Mouse (Mus musculus) central nervous system, embryonic 14 days (tissue): ENCODE measurements around the gene Slc35e2. TPM values are rescaled to one million over a fixed set of nuclear protein-coding genes. Genes with fewer than 3 reads are reported as not detected.

Experiments used
- polyA plus RNA-seq: library from polyadenylated mRNA; depleted of rRNA; stranded (reverse); fragments of >200 nt; gene quantifications from 2 replicates; pipeline ENCODE4 v1.2.3, GENCODE M21; 2012; rRNA removed

Slc35e2 gene
- 15.5 and 15.9 TPM in 2 replicates for polyA plus RNA-seq

GRCm38 (mm10) chr4:155601091-155601996 lies at the start of gene Slc35e2:
Gene Slc35e2 (plus strand): TSS chr4:155601416.

GRCm38 (mm10) chr4:155561661-155562442 lies 39.4 kb upstream of the Slc35e2 start, which contains the start of gene Nadk:
Gene Nadk (plus strand): TSS chr4:155562378.

GRCm38 (mm10) chr4:155624338-155625291 lies 23.4 kb downstream of the Slc35e2 start, which contains the start of gene Cdk11b:
Gene Cdk11b (plus strand): TSS chr4:155624854.

GRCm38 (mm10) chr4:155645308-155645707 lies 44.1 kb downstream of the Slc35e2 start, which contains the start of gene Gm10563:
Gene Gm10563 (minus strand): TSS chr4:155645408.

GRCm38 (mm10) chr4:155653086-155653450 lies 51.9 kb downstream of the Slc35e2 start, which contains the start of gene Mmp23:
Gene Mmp23 (minus strand): TSS chr4:155653384.

GRCm38 (mm10) chr4:155668689-155669597 lies 67.7 kb downstream of the Slc35e2 start, which contains the start of gene Mib2:
Gene Mib2 (minus strand): TSS chr4:155669198.

Other genes with a start within 250 kb of the Slc35e2 start
- gene Prkcz, start 240.1 kb upstream of the Slc35e2 start, polyA plus RNA-seq, result 58.1 and 62.0 TPM in 2 replicates
- gene Gabrd, start 203.3 kb upstream of the Slc35e2 start, polyA plus RNA-seq, result 0.39 and 0.74 TPM in 2 replicates
- gene Cfap74, start 192.2 kb upstream of the Slc35e2 start, polyA plus RNA-seq, result 5.6 and 6.5 TPM in 2 replicates
- gene Tmem52, start 132.3 kb upstream of the Slc35e2 start, polyA plus RNA-seq, result 0.23 and 0.36 TPM in 2 replicates
- 708 and 773 TPM in 2 replicates for gene Gnb1, start 110.1 kb upstream of the Slc35e2 start, polyA plus RNA-seq
- 80.8 and 92.1 TPM in 2 replicates for gene Nadk, start 39.0 kb upstream of the Slc35e2 start, polyA plus RNA-seq
- gene Cdk11b, start 23.4 kb downstream of the Slc35e2 start, polyA plus RNA-seq, result 56.1 and 63.3 TPM in 2 replicates
- gene Gm10563, start 44.0 kb downstream of the Slc35e2 start, polyA plus RNA-seq, result not detected in 2 replicates
- gene Mmp23, start 52.0 kb downstream of the Slc35e2 start, polyA plus RNA-seq, result 9.1 and 13.0 TPM in 2 replicates
- gene Mib2, start 67.8 kb downstream of the Slc35e2 start, polyA plus RNA-seq, result 91.5 and 97.1 TPM in 2 replicates
- gene Fndc10, start 92.9 kb downstream of the Slc35e2 start, polyA plus RNA-seq, result 22.4 and 26.6 TPM in 2 replicates
- 122 and 133 TPM in 2 replicates for gene Ssu72, start 103.4 kb downstream of the Slc35e2 start, polyA plus RNA-seq
- gene Tmem240, start 133.4 kb downstream of the Slc35e2 start, polyA plus RNA-seq, result 26.3 and 28.4 TPM in 2 replicates
- gene Atad3a, start 159.7 kb downstream of the Slc35e2 start, polyA plus RNA-seq, result 107 TPM in 2 replicates
- gene Vwa1, start 173.3 kb downstream of the Slc35e2 start, polyA plus RNA-seq, result 18.5 and 19.0 TPM in 2 replicates
- gene Tmem88b, start 184.5 kb downstream of the Slc35e2 start, polyA plus RNA-seq, result 0.98 and 1.3 TPM in 2 replicates
- gene Ankrd65, start 189.0 kb downstream of the Slc35e2 start, polyA plus RNA-seq, result 0.06 TPM in 1 of 2 replicates, not detected in the other
- 121 and 130 TPM in 2 replicates for gene Mrpl20, start 201.5 kb downstream of the Slc35e2 start, polyA plus RNA-seq
- gene Ccnl2, start 211.1 kb downstream of the Slc35e2 start, polyA plus RNA-seq, result 221 and 226 TPM in 2 replicates
- 107 and 111 TPM in 2 replicates for gene Aurkaip1, start 229.9 kb downstream of the Slc35e2 start, polyA plus RNA-seq
- 46.6 and 77.3 TPM in 2 replicates for gene Mxra8, start 238.3 kb downstream of the Slc35e2 start, polyA plus RNA-seq
- gene Dvl1, start 246.0 kb downstream of the Slc35e2 start, polyA plus RNA-seq, result 149 and 150 TPM in 2 replicates